Mouse (Mus musculus): Measurements from ENCODE around the gene Kif2c. TPM values are rescaled to one million over a fixed set of nuclear protein-coding genes. Genes with fewer than 3 reads are reported as not detected.
"Not testable (repeated sequence)": the region's sequence is repeated elsewhere in the genome, so short reads cannot be mapped to it uniquely, and the experiment has no call there.

Gene Kif2c
- polyA plus RNA-seq, 1 experiment: 14.5 TPM

GRCm38 (mm10) chr4:117214250-117214649, 31.8 kb upstream of the Kif2c start:
- no peak for TF ChIP-seq POLR2A (IDR thresholded peaks at IDR 0.05; ENCODE audit: borderline replicate concordance, extremely low read depth, insufficient read depth, insufficient read length, poor library complexity, severe bottlenecking)
- no peak for TF ChIP-seq CTCF (IDR thresholded peaks at IDR 0.05; ENCODE audit: borderline replicate concordance, extremely low read depth, insufficient read depth, insufficient read length)
- no peak for DNase-seq (ENCODE audit: low read depth)

- TF ChIP-seq POLR2A (IDR thresholded peaks at IDR 0.05; ENCODE audit: borderline replicate concordance, extremely low read depth, insufficient read depth, insufficient read length, poor library complexity, severe bottlenecking): no peak
- TF ChIP-seq CTCF (IDR thresholded peaks at IDR 0.05; ENCODE audit: borderline replicate concordance, extremely low read depth, insufficient read depth, insufficient read length): peak; percentile 77
- peak; percentile 83 for DNase-seq (ENCODE audit: low read depth)
Observed at GRCm38 (mm10) chr4:117210147-117211074, 28.0 kb upstream of the Kif2c start.

GRCm38 (mm10) chr4:117209592-117209991, 27.2 kb upstream of the Kif2c start:
- no peak for TF ChIP-seq CTCF (IDR thresholded peaks at IDR 0.05; ENCODE audit: borderline replicate concordance, extremely low read depth, insufficient read depth, insufficient read length)
- no peak for TF ChIP-seq POLR2A (IDR thresholded peaks at IDR 0.05; ENCODE audit: borderline replicate concordance, extremely low read depth, insufficient read depth, insufficient read length, poor library complexity, severe bottlenecking)
- DNase-seq (ENCODE audit: low read depth): no peak

- no peak for DNase-seq (ENCODE audit: low read depth)
- TF ChIP-seq CTCF (IDR thresholded peaks at IDR 0.05; ENCODE audit: borderline replicate concordance, extremely low read depth, insufficient read depth, insufficient read length) (no peak), POLR2A (IDR thresholded peaks at IDR 0.05; ENCODE audit: borderline replicate concordance, extremely low read depth, insufficient read depth, insufficient read length, poor library complexity, severe bottlenecking) (no peak)
Observed at GRCm38 (mm10) chr4:117202992-117203354, 20.5 kb upstream of the Kif2c start.

GRCm38 (mm10) chr4:117202046-117202991, 19.9 kb upstream of the Kif2c start:
- peak; percentile 90 for DNase-seq (ENCODE audit: low read depth)
- TF ChIP-seq POLR2A (IDR thresholded peaks at IDR 0.05; ENCODE audit: borderline replicate concordance, extremely low read depth, insufficient read depth, insufficient read length, poor library complexity, severe bottlenecking) (peak; percentile 13; the same call in 1 of the 2 replicates), CTCF (IDR thresholded peaks at IDR 0.05; ENCODE audit: borderline replicate concordance, extremely low read depth, insufficient read depth, insufficient read length) (peak; percentile 61; the same call in 1 of the 2 replicates)

GRCm38 (mm10) chr4:117191804-117192203, 9.4 kb upstream of the Kif2c start:
- no peak for TF ChIP-seq CTCF (IDR thresholded peaks at IDR 0.05; ENCODE audit: borderline replicate concordance, extremely low read depth, insufficient read depth, insufficient read length)
- TF ChIP-seq POLR2A (IDR thresholded peaks at IDR 0.05; ENCODE audit: borderline replicate concordance, extremely low read depth, insufficient read depth, insufficient read length, poor library complexity, severe bottlenecking): no peak
- DNase-seq (ENCODE audit: low read depth): no peak

GRCm38 (mm10) chr4:117190660-117191059, 8.2 kb upstream of the Kif2c start:
- DNase-seq (ENCODE audit: low read depth): peak; percentile 2

GRCm38 (mm10) chr4:117189856-117190543, 7.6 kb upstream of the Kif2c start:
- TF ChIP-seq POLR2A (IDR thresholded peaks at IDR 0.05; ENCODE audit: borderline replicate concordance, extremely low read depth, insufficient read depth, insufficient read length, poor library complexity, severe bottlenecking) (peak; percentile 80), CTCF (IDR thresholded peaks at IDR 0.05; ENCODE audit: borderline replicate concordance, extremely low read depth, insufficient read depth, insufficient read length) (no peak)

More at GRCm38 (mm10) chr4:117190660-117191059, 8.2 kb upstream of the Kif2c start:
- TF ChIP-seq CTCF (IDR thresholded peaks at IDR 0.05; ENCODE audit: borderline replicate concordance, extremely low read depth, insufficient read depth, insufficient read length): no peak
- TF ChIP-seq POLR2A (IDR thresholded peaks at IDR 0.05; ENCODE audit: borderline replicate concordance, extremely low read depth, insufficient read depth, insufficient read length, poor library complexity, severe bottlenecking): no peak

GRCm38 (mm10) chr4:117189382-117189855, 7.0 kb upstream of the Kif2c start:
- TF ChIP-seq POLR2A (IDR thresholded peaks at IDR 0.05; ENCODE audit: borderline replicate concordance, extremely low read depth, insufficient read depth, insufficient read length, poor library complexity, severe bottlenecking): no peak
- TF ChIP-seq CTCF (IDR thresholded peaks at IDR 0.05; ENCODE audit: borderline replicate concordance, extremely low read depth, insufficient read depth, insufficient read length): peak; percentile 84; the same call in 1 of the 2 replicates
- peak; percentile 95 for DNase-seq (ENCODE audit: low read depth)

More at GRCm38 (mm10) chr4:117189856-117190543, 7.6 kb upstream of the Kif2c start:
- DNase-seq (ENCODE audit: low read depth): peak; percentile 91

- TF ChIP-seq CTCF (IDR thresholded peaks at IDR 0.05; ENCODE audit: borderline replicate concordance, extremely low read depth, insufficient read depth, insufficient read length) (no peak), POLR2A (IDR thresholded peaks at IDR 0.05; ENCODE audit: borderline replicate concordance, extremely low read depth, insufficient read depth, insufficient read length, poor library complexity, severe bottlenecking) (no peak)
- no peak for DNase-seq (ENCODE audit: low read depth)
Observed at GRCm38 (mm10) chr4:117188969-117189368, 6.5 kb upstream of the Kif2c start.

GRCm38 (mm10) chr4:117182759-117183096, 289 bp upstream of the Kif2c start:
- not testable (repeated sequence) for DNase-seq (ENCODE audit: low read depth)

Measured in brain, embryonic 14.5 days (tissue).